Mouse (Mus musculus) ES-E14 (cell line): ENCODE results near the gene Snx4.

ENCODE experiments used
- CHD2 ChIP-seq: IDR thresholded peaks from 2 replicates; pipeline ENCODE4 v1.6.1; 2014; ENCODE audit warnings: mild to moderate bottlenecking, low read depth, low read length, inconsistent platforms
- HCFC1 ChIP-seq: IDR thresholded peaks from 2 replicates; pipeline ENCODE4 v1.6.1; 2012; ENCODE audit warnings: low read length, inconsistent platforms, borderline replicate concordance; ENCODE audit not compliant: insufficient read depth
- MAFK ChIP-seq: IDR thresholded peaks from 2 replicates; pipeline ENCODE4 v1.6.1; 2014; ENCODE audit warnings: mild to moderate bottlenecking, low read depth, low read length, inconsistent platforms; ENCODE audit not compliant: insufficient read depth
- ZC3H11A ChIP-seq: IDR thresholded peaks from 2 replicates; pipeline ENCODE4 v1.6.1; 2012; ENCODE audit warnings: low read depth, mild to moderate bottlenecking, inconsistent platforms, low read length, borderline replicate concordance

DNA sequence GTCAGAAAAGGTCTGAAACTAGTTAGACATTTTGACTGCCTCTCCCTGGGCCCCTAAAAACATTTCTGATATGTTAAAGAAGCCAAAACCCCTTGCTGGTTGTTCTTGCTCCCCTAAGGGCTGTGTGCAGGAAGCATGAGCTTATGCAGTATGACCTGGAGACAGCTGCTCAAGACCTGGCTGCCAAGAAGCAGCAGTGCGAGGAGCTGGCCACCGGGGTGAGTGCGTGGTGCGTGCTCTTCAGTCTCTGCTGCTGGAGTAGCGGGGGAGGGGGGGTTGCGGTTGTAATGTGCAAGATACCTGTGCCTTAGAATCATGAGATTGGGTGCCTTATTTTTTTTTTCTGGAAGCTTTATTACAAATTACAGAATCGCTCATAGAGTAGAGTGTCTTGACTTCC is 38.7 kb downstream of the Snx4 start:
- TF ChIP-seq HCFC1, result no peak
- TF ChIP-seq MAFK, result no peak
- TF ChIP-seq CHD2, result no peak
- no peak for TF ChIP-seq ZC3H11A
